Mouse (Mus musculus): ENCODE measurements around the gene Nos2. TPM values are rescaled to one million over a fixed set of nuclear protein-coding genes. Genes with fewer than 3 reads are reported as not detected.

Gene Nos2
- total and polyA plus RNA-seq, 3 experiments = not detected

DNA sequence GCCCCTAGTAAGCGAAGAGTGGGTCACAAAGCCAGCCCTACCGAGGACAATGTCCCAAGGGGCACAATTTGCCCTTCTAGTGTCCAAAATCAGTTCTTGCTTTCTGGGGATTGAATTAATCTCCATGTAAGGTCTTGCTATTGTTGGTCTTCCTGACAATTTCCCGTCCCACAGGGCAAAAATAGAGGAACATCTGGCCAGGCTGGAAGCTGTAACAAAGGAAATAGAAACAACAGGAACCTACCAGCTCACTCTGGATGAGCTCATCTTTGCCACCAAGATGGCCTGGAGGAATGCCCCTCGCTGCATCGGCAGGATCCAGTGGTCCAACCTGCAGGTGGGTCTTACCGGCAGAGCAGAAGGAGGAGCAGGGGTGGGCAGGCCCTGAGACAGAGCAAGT, 14.6 kb downstream of the Nos2 start:
- H3K27me3 ChIP-seq (ENCODE audit: control insufficient read depth in 1 of 2, insufficient read depth in 2 of 2, low read length in 2 of 2) = peaks cover 22 to 50% of the 10 kb centered on the region in 2 experiments
- H3K36me3 ChIP-seq (ENCODE audit: control insufficient read depth in 1 of 2, insufficient read depth in 2 of 2, low read length in 2 of 2) = no peaks in the 10 kb centered on the region
- H3K9ac ChIP-seq (ENCODE audit: control insufficient read depth, low read depth, low read length, poor library complexity, severe bottlenecking) = no peak overlapping the region
- H3K9me3 ChIP-seq (replicated peaks; ENCODE audit: insufficient read depth, low read length) = no peaks in the 10 kb centered on the region
- no peak for TF ChIP-seq MAZ (IDR thresholded peaks at IDR 0.05; ENCODE audit: low read depth, low read length)
- TF ChIP-seq CTCF (IDR thresholded peaks at IDR 0.05 in 2 of 3, conservative IDR thresholded peaks at IDR 0.05 in 1 of 3; ENCODE audit: control insufficient read depth in 1 of 3, insufficient read depth in 1 of 3, low read depth in 2 of 3, low read length in 3 of 3, poor library complexity in 1 of 3, severe bottlenecking in 1 of 3) = no peak
- TF ChIP-seq JUND (IDR thresholded peaks at IDR 0.05; ENCODE audit: low read depth, low read length) = no peak
- no peak for TF ChIP-seq ELF1 (IDR thresholded peaks at IDR 0.05; ENCODE audit: low read depth, low read length)
- TF ChIP-seq KAT2A (conservative IDR thresholded peaks at IDR 0.05; ENCODE audit: low read depth, low read length) = no peak
- no peak for TF ChIP-seq NRF1 (IDR thresholded peaks at IDR 0.05; ENCODE audit: insufficient read depth, low read depth, low read length, poor library complexity, severe bottlenecking)
- TF ChIP-seq E2F4 (IDR thresholded peaks at IDR 0.05; ENCODE audit: borderline replicate concordance, low read depth, low read length) = no peak
- no peak for TF ChIP-seq ETS1 (IDR thresholded peaks at IDR 0.05; ENCODE audit: low read depth, low read length)
- no peak for TF ChIP-seq TCF12 (IDR thresholded peaks at IDR 0.05; ENCODE audit: low read depth, low read length)
- TF ChIP-seq CHD1 (IDR thresholded peaks at IDR 0.05; ENCODE audit: low read depth, low read length) = no peak
- H3K27ac ChIP-seq (ENCODE audit: control insufficient read depth, low read depth, low read length) = no peak overlapping the region
- no peaks in the 10 kb centered on the region for H3K79me2 ChIP-seq (ENCODE audit: control insufficient read depth, insufficient read depth, low read length, poor library complexity)
- no peak overlapping the region for H3K4me3 ChIP-seq (ENCODE audit: control insufficient read depth in 1 of 2, insufficient read depth in 1 of 2, low read depth in 2 of 2, low read length in 2 of 2)
- H3K4me1 ChIP-seq (ENCODE audit: control insufficient read depth in 1 of 2, insufficient read depth in 2 of 2, low read length in 2 of 2) = no peaks in the 10 kb centered on the region
- no peak for DNase-seq (ENCODE audit: low read depth, low spot score)

DNA sequence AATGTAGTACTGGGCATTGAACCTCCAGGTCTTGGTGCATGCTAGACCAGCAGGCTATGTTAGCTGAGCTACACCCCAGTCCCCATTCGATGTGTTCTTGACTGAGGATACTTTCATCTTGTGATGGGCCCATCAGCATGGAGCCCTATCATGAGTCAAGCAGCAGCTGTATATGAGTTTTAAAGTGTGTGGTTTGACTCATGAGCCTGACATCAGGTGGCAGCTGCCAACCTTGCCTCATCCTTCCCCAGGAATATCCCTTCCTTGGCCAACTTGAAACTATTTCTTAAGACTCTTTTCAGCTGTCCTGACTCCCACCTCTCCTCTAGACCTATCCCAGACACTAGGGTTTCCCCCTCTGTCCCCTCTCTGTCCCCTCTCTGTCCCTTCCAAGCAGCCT, 22.5 kb downstream of the Nos2 start:
- peaks cover 9 to 11% of the 10 kb centered on the region in 2 experiments; a peak in 3 of 4 replicates for H3K27me3 ChIP-seq (ENCODE audit: control insufficient read depth in 1 of 2, insufficient read depth in 2 of 2, low read length in 2 of 2)
- no peaks in the 10 kb centered on the region for H3K36me3 ChIP-seq (ENCODE audit: control insufficient read depth in 1 of 2, insufficient read depth in 2 of 2, low read length in 2 of 2)
- H3K79me2 ChIP-seq (ENCODE audit: control insufficient read depth, insufficient read depth, low read length, poor library complexity) = no peaks in the 10 kb centered on the region
- no peaks in the 10 kb centered on the region for H3K9me3 ChIP-seq (replicated peaks; ENCODE audit: insufficient read depth, low read length)
- no peak overlapping the region for H3K27ac ChIP-seq (ENCODE audit: control insufficient read depth, low read depth, low read length)
- H3K4me3 ChIP-seq (ENCODE audit: control insufficient read depth in 1 of 2, insufficient read depth in 1 of 2, low read depth in 2 of 2, low read length in 2 of 2) = no peak overlapping the region
- TF ChIP-seq ZC3H11A (IDR thresholded peaks at IDR 0.05; ENCODE audit: low read depth, low read length) (no peak), MYB (IDR thresholded peaks at IDR 0.05; ENCODE audit: low read depth, low read length) (no peak), NRF1 (IDR thresholded peaks at IDR 0.05; ENCODE audit: insufficient read depth, low read depth, low read length, poor library complexity, severe bottlenecking) (no peak), MXI1 (IDR thresholded peaks at IDR 0.05; ENCODE audit: low read depth, low read length) (no peak), POLR2AphosphoS2 (IDR thresholded peaks at IDR 0.05; ENCODE audit: low read length) (no peak), NELFE (IDR thresholded peaks at IDR 0.05; ENCODE audit: low read depth, low read length) (no peak), RCOR1 (IDR thresholded peaks at IDR 0.05; ENCODE audit: low read depth, low read length) (no peak), BHLHE40 (IDR thresholded peaks at IDR 0.05; ENCODE audit: borderline replicate concordance, low read depth, low read length) (no peak), JUND (IDR thresholded peaks at IDR 0.05; ENCODE audit: low read depth, low read length) (no peak), ZKSCAN1 (IDR thresholded peaks at IDR 0.05; ENCODE audit: low read depth, low read length) (no peak), EP300 (IDR thresholded peaks at IDR 0.05; ENCODE audit: low read depth in 1 of 2, low read length in 2 of 2) (no peak), CTCF (IDR thresholded peaks at IDR 0.05 in 2 of 3, conservative IDR thresholded peaks at IDR 0.05 in 1 of 3; ENCODE audit: control insufficient read depth in 1 of 3, insufficient read depth in 1 of 3, low read depth in 2 of 3, low read length in 3 of 3, poor library complexity in 1 of 3, severe bottlenecking in 1 of 3) (no peak), GATA1 (IDR thresholded peaks at IDR 0.05; ENCODE audit: low read depth, low read length) (no peak), MAFK (IDR thresholded peaks at IDR 0.05; ENCODE audit: borderline replicate concordance, low read depth, low read length) (no peak), USF2 (IDR thresholded peaks at IDR 0.05; ENCODE audit: borderline replicate concordance in 1 of 2, insufficient read depth in 1 of 2, low read depth in 1 of 2, low read length in 2 of 2) (no peak), POLR2A (IDR thresholded peaks at IDR 0.05; ENCODE audit: control insufficient read depth in 1 of 2, insufficient read depth in 1 of 2, low read depth in 1 of 2, low read length in 2 of 2, poor library complexity in 1 of 2) (no peak)
- no peaks in the 10 kb centered on the region for H3K4me1 ChIP-seq (ENCODE audit: control insufficient read depth in 1 of 2, insufficient read depth in 2 of 2, low read length in 2 of 2)
- no peak for DNase-seq (ENCODE audit: low read depth, low spot score)
- H3K9ac ChIP-seq (ENCODE audit: control insufficient read depth, low read depth, low read length, poor library complexity, severe bottlenecking) = no peak overlapping the region
